Mouse (Mus musculus): Measurements from ENCODE around the gene C2. TPM values are rescaled to one million over a fixed set of nuclear protein-coding genes. Genes with fewer than 3 reads are reported as not detected.

The C2 gene
- 6.4 TPM for total RNA-seq (2023)

GRCm38 (mm10) chr17:34898160-34898586, at the start of gene C2, which contains the start of gene Ehmt2:
C2 (minus strand) TSS chr17:34898265.
Ehmt2 (plus strand) TSS chr17:34898469.

GRCm38 (mm10) chr17:34931061-34931734, 33.1 kb upstream of the C2 start, which contains the start of gene Neu1:
Neu1 (plus strand) TSS chr17:34931253.

GRCm38 (mm10) chr17:34913930-34914665, 16.0 kb upstream of the C2 start, which contains the start of gene Slc44a4:
Slc44a4 (plus strand) TSS chr17:34914466.

GRCm38 (mm10) chr17:34881683-34882310, 16.3 kb downstream of the C2 start, which contains the start of gene Gm20547:
Gm20547 (minus strand) TSS chr17:34882042.

GRCm38 (mm10) chr17:34879336-34879879, 18.7 kb downstream of the C2 start, which contains the start of gene Zbtb12:
Zbtb12 (plus strand) TSS chr17:34879483.

GRCm38 (mm10) chr17:34862416-34863081, 35.5 kb downstream of the C2 start, which contains the start of gene Cfb:
Cfb (minus strand) TSS chr17:34862518.

GRCm38 (mm10) chr17:34849722-34850516, 48.1 kb downstream of the C2 start, which contains the start of the genes Skiv2l and Nelfe:
Skiv2l (minus strand) TSS chr17:34850210.
Nelfe (plus strand) TSS chr17:34850391.

GRCm38 (mm10) chr17:34836856-34837221, 61.2 kb downstream of the C2 start, which contains the start of the genes Stk19 and Dxo:
Stk19 (minus strand) TSS chr17:34836945.
Dxo (plus strand) TSS chr17:34837019.

Other genes with a start within 250 kb of the C2 start
- 0.98 TPM for gene Tnxb, start 227.7 kb downstream of the C2 start, total RNA-seq (2023)
- gene C4b, start 154.4 kb downstream of the C2 start, total RNA-seq (2023) = 4.4 TPM
- gene Cyp21a1, start 93.7 kb downstream of the C2 start, total RNA-seq (2023) = 0.33 TPM
- gene Stk19, start 61.3 kb downstream of the C2 start, total RNA-seq (2023) = 51.0 TPM
- gene Dxo, start 61.2 kb downstream of the C2 start, total RNA-seq (2023) = 96.6 TPM
- gene Skiv2l, start 48.1 kb downstream of the C2 start, total RNA-seq (2023) = 117 TPM
- gene Nelfe, start 47.9 kb downstream of the C2 start, total RNA-seq (2023) = 27.3 TPM
- gene Cfb, start 35.7 kb downstream of the C2 start, total RNA-seq (2023) = 2.4 TPM
- 4.9 TPM for gene Zbtb12, start 18.8 kb downstream of the C2 start, total RNA-seq (2023)
- gene Gm20547, start 16.2 kb downstream of the C2 start, total RNA-seq (2023) = 1.2 TPM
- 133 TPM for gene Ehmt2, start 204 bp upstream of the C2 start, total RNA-seq (2023)
- not detected for gene Slc44a4, start 16.2 kb upstream of the C2 start, total RNA-seq (2023)
- gene Neu1, start 33.0 kb upstream of the C2 start, total RNA-seq (2023) = 56.3 TPM
- 146 TPM for gene Hspa1b, start 61.0 kb upstream of the C2 start, total RNA-seq (2023)
- not detected for gene Gm20481, start 71.6 kb upstream of the C2 start, total RNA-seq (2023)
- gene Hspa1a, start 73.9 kb upstream of the C2 start, total RNA-seq (2023) = 70.6 TPM
- gene Hspa1l, start 74.4 kb upstream of the C2 start, total RNA-seq (2023) = not detected
- 39.0 TPM for gene Lsm2, start 83.6 kb upstream of the C2 start, total RNA-seq (2023)
- gene Vars, start 102.7 kb upstream of the C2 start, total RNA-seq (2023) = 84.6 TPM
- 0.21 TPM for gene Vwa7, start 118.3 kb upstream of the C2 start, total RNA-seq (2023)
- gene Sapcd1, start 129.8 kb upstream of the C2 start, total RNA-seq (2023) = not detected
- 3.9 TPM for gene Msh5, start 148.5 kb upstream of the C2 start, total RNA-seq (2023)
- gene Clic1, start 151.7 kb upstream of the C2 start, total RNA-seq (2023) = 157 TPM
- 2.5 TPM for gene Ddah2, start 160.8 kb upstream of the C2 start, total RNA-seq (2023)
- gene Ly6g6c, start 167.1 kb upstream of the C2 start, total RNA-seq (2023) = not detected
- gene Mpig6b, start 167.9 kb upstream of the C2 start, total RNA-seq (2023) = 0.27 TPM
- not detected for gene Ly6g6e, start 178.6 kb upstream of the C2 start, total RNA-seq (2023)
- not detected for gene Ly6g6d, start 179.8 kb upstream of the C2 start, total RNA-seq (2023)
- gene Ly6g6f, start 187.3 kb upstream of the C2 start, total RNA-seq (2023) = not detected
- gene Abhd16a, start 191.0 kb upstream of the C2 start, total RNA-seq (2023) = 69.9 TPM
- not detected for gene Ly6g5c, start 210.0 kb upstream of the C2 start, total RNA-seq (2023)
- gene Ly6g5b, start 217.2 kb upstream of the C2 start, total RNA-seq (2023) = 0.83 TPM
- 27.0 TPM for gene Gpank1, start 223.2 kb upstream of the C2 start, total RNA-seq (2023)
- gene Csnk2b, start 223.8 kb upstream of the C2 start, total RNA-seq (2023) = 141 TPM
- 20.6 TPM for gene D17H6S53E, start 228.1 kb upstream of the C2 start, total RNA-seq (2023)
- not detected for gene Apom, start 233.8 kb upstream of the C2 start, total RNA-seq (2023)
- gene Bag6, start 236.9 kb upstream of the C2 start, total RNA-seq (2023) = 438 TPM

Data from CD4-positive naive resting alpha-beta T cell, adult 57 days (primary cell).